Mouse (Mus musculus) frontal cortex, adult (tissue): Measurements from ENCODE around the gene Tnfrsf1a.
"Not testable (repeated sequence)": the region's sequence is repeated elsewhere in the genome, so short reads cannot be mapped to it uniquely, and the experiment has no call there.

Experiments
- ATAC-seq: cut with Nextera tagmentation; 2 replicates; pipeline ENCODE4 v1.9.2; 2017; ENCODE audit warnings: mild to moderate bottlenecking, moderate library complexity, mixed read lengths; ENCODE audit not compliant: low TSS enrichment

Tnfrsf1a gene

GRCm38 (mm10) chr6:125348721-125349574 is at the start of gene Tnfrsf1a:
Gene Tnfrsf1a (plus strand): TSS chr6:125349362.
- no peak for ATAC-seq

DNA sequence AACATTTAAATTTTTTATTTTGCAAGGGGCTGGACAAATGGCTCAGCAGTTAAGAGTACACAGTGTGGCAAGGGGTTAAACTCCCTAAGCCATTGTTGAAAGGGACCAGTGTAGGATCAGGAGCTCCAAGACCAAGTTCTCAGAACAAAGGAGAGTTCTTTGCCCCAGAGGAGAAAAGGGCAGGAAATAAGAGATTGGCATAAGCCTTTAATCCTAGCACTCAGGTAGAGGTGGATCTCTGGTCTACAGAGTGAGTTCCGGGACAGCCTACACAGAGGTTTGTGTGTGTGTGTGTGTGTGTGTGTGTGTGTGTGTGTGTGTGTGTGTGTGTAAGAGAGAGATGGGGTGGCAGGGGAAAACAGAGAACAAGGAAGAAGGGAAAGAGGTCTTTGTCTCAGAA is 48.2 kb upstream of the Tnfrsf1a start:
- no peak for ATAC-seq

DNA sequence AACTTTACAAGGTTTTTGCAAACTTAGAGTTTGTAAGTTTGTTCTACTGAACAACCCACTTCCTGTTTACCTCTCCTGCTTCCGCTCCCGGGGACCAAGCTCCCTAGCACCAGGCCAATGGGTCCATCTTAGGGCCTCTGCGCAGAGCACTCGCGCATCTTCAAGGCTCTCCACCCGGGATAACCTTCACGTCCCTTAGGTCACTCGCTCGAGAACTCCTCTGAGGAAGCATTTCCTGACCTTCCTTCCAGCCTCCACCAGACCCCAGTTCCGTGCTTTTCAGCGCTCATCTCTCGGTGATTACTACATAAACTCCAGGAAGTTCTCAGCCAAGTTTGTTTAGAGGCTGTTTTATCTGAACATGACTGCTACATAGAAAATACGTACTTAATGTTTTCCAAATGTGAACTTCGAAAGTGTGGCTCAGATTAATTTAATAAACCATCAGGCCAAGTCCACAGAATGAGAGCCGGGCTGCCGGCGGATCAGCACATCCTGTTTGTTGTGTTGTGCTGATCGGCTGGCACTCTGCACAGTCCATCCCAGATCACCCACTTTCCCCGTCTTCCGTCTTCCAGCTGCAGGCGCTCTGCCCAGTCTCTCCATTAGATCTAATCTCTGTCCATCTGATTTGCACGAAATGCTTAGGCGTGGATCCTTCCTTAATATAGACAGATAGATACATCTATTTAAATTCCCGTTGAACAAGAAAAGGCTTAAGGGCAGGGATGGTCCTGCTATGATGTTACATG is 46.8 kb upstream of the Tnfrsf1a start:
- ATAC-seq: no peak

DNA sequence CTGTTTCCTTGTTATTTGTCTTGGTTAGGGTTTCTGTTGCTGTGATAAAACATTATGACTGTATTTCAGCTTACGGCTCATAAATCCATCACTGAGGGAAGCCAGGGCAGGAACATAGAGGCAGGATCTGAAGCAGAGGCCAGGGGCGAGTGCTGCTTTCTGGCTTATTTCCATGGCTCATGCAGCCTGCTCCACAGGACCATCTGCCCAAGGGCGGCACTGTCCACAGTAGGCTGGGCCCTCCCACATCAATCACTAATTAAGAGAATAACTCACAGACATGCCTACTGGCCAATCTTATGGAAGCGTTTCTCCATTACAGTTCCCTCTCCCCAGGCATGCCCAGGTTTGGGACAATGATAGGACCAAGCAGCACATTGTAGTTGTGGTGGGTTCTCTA is 45.9 kb upstream of the Tnfrsf1a start:
- ATAC-seq: no peak

GRCm38 (mm10) chr6:125304408-125304807 is 44.8 kb upstream of the Tnfrsf1a start:
- not testable (repeated sequence) for ATAC-seq

DNA sequence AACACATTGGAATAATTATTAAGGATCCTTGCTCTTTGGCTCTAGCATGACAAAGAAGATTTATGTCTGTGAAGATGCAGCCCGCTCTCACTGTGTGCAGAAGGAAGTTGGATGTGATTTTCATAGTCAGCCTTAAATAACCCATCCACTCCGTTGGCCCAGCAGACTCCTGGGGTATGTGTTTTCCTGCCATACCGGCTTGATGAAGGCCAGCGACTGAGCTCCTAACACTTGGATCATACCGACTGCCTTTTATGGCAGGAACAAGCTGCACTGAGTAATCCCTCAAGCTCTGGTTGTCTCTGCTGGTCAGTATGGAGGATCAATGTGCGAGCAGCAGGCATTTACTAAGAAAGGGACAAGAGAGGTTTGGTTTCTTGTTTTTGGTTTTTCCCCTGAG is 43.7 kb upstream of the Tnfrsf1a start:
- ATAC-seq: no peak

DNA sequence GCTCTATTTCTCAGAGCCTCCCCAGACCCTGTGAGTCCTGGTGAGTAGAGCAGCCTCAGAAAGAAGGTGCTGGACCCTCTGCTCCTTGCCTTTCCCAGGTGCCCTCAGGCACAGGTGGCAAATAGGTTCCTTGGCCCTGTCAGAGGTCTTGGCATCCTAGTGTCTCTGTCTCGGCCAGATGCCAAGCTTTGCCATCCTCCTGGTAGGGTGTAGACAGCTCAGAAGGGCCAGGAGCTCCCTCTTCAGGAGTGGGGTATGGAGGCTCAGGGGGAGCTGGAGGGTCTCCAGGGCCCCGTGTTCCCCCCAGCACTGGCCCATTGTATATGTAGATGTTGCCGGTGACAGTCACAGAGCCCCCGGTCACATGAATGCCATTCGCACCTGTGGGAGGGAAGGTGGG is 42.1 kb upstream of the Tnfrsf1a start:
- no peak for ATAC-seq

DNA sequence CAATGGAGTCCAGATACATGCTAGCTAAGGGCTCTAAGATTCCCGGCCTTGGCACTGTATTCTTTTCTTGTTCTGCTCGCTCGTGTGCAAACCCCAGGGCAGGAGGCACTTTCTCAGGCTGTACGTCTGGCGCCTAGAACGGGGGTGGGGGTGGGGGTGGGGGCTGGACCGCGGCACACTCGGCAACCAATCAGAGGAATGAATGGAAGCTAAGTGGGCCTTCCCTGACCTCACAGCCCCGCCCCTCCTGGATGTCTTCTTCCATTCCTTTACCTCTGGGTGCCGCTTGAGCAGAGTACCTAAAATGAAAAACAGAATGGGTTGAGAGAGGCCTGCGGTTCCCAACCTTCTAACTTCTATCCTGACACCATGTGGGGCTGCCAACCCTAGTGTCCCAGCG is 40.2 kb upstream of the Tnfrsf1a start:
- ATAC-seq: no peak

DNA sequence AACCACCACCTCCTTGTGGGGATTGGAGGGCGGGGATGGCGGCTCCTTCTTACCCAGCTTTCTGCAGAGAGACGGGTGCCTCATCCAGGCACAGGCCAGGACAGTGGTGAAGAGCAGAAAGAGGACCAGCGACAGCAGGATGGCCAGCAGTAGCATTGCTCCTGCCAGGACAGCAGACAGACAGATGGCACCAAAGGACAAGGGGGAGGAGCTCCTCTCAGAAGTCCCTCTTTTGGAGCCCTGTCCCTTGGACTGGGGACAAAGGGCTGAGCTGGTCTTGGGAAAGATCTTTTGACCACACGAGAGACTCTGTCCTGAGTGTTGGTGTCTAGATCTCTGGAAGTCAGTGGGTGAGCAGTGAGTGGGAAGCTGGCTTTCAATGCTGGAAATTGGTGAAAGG is 39.8 kb upstream of the Tnfrsf1a start:
- ATAC-seq: no peak

DNA sequence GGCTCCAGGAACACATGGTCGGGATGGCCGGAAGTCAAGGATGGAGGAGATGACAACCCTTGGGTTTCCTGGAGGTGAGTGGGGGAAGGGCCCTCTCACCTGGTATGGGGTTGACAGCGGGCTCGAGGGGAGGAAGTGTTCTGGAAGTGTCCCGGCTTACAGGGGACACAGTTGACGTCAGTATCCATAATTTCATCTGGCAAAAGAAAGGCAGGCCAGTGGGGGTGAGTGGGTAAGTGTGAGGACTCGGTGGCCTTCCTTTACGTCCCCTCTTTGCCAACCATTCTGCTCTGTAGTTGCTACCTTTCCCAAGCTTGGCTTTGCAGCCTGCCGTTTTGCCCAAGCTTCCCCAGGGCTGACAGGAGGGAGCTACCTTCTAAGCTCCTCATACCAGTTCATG is 37.0 kb upstream of the Tnfrsf1a start:
- ATAC-seq: no peak

DNA sequence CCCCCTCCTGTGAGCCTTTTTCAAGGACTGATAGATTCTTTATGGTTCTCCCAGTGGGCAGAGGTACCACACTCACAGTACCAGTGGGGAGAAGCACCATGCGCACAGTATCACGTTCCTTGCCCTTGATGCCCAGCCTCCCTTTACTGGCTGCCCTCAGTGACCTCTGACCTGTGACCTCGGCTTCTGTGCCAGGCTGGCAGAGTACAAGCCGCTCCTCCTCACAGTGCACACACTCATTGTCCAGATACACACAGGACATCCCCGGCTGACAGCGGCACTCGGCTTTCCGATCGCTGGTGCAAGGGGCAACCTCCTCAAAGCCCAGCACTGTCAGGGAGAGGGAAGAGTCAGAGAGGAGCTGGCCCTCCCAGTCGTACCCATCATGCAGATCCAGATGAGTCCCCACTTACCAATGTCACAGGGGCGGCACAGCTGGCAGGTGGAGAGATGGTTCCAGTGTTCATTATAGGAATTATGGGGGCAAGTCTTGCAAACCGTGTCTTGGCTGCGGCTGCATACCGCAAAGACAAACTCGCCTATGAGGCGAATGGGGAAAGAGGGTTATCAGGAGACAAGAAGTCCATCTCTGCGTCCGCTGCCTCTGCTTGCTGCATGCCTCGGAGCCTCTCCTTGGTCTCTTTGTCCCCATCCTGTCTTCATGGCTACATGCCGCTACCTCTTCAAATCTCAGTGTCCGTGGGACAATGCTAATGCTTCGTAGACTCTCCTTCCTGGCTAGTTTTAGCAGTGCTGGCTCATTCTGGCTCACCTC is 36.4 kb upstream of the Tnfrsf1a start:
- ATAC-seq: no peak

- peak; percentile 73 for ATAC-seq
These were observed 35.5 kb upstream of the Tnfrsf1a start, which contains the start of gene Ltbr for GRCm38 (mm10) chr6:125313546-125314230. Gene Ltbr (minus strand): TSS chr6:125313885.

GRCm38 (mm10) chr6:125314231-125314563 is 35.0 kb upstream of the Tnfrsf1a start:
- peak; percentile 38 for ATAC-seq

- no peak for ATAC-seq
These were observed 34.4 kb upstream of the Tnfrsf1a start for GRCm38 (mm10) chr6:125314746-125315145.

- no peak for ATAC-seq
These were observed 32.1 kb upstream of the Tnfrsf1a start for GRCm38 (mm10) chr6:125317077-125317476.

GRCm38 (mm10) chr6:125318981-125319918 is 29.9 kb upstream of the Tnfrsf1a start:
- ATAC-seq: no peak

DNA sequence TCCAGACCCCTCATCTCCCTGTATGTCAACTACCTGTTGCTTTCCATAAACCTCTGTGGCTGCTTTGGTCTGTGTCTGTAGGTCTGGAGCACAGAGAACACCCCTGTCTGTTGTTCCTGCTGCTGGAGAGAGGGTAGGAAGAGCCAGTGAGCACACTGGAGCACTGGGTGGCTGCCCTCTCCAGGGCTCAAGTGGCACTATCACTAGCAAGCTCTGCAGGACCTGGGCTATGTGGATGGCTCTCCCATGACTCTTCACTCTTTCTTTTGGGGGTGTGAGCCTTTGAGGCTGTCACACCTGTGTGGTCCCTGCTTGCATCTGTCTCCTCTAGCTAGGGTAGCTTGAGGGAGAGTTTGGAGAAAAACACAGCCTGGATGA is 29.3 kb upstream of the Tnfrsf1a start:
- ATAC-seq: no peak; the same call in 1 of the 2 replicates

DNA sequence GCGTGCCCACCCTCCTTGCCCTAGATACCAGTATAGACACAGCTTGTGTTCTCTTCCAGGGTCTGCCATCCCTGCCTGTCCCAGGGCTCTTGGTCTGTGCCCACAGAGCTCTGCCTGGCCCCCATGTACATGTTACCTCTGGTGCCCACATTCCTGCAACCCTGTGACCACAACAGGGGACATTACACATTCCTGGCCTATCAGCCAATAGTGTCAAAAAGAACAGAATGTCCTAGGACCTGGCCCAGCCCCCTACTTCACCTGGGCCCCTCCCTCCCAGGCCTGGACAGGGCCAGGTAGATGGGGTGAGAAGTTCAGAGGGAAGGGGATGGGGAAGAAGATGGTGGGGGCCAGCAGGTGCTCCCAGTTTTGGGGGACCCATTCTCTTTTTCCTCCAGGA is 28.8 kb upstream of the Tnfrsf1a start, which contains the start of gene Scnn1a:
Gene Scnn1a (plus strand): TSS at position 337 of the 400 bp plus-strand sequence.
- no peak for ATAC-seq

DNA sequence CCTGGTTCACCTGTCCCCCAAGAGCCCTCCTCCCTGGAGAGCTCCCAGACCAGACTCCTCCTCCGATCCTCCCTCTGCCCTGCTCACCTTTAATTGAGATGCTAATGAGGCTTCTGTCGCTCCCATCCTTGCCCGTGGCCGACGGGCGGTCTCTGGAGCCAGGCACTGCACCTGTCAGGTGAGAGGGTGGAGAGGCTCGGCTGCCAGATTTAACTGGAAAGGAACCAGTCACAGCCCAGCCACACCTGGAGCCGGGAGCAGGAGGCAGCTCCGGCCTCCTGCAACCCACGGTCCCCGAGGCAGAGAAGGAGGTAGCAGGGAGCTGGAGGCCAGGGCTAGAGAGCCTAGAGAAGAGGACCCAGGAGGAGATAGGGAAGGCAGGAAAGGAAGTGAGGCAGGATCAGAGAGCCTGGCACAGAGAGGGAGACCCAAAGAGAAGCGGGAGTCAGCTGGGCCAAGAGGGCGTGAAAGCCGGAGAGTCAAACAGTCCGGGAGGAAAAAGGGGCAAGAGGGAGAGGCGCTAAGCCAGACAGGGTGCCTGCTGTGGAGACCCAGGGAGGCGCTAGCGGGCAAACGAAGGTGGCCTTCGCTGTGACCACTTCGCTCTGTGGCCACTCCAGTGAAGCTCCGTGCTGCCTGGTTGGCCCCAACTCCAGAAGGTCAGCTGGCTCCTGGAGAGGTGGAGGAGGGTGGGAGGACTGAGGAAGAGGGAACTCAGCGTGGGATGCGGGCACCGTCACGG is 27.9 kb upstream of the Tnfrsf1a start:
- no peak for ATAC-seq

DNA sequence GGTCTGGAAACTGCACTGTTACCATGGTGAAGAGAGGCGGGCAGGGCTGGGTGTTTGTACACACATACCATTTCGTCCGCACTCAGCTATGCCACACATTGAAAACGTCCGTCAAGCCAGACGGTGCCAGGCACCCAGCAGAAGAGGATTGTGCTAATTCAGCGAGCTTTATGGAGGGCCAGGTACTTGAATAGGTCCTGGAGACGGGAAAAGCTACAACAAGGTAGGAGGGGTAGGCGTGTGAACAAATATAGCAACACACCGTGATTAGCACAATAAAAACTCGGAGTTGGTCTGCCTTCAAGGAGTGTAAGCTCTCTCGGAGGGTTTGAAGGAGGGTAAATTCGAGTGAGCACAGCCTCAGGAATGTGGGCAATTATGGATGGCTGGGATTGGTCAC is 26.4 kb upstream of the Tnfrsf1a start:
- ATAC-seq: peak; percentile 44; the same call in 1 of the 2 replicates
